Mouse (Mus musculus) embryonic fibroblast, embryonic 13.5 days (primary cell): ENCODE data around the gene Nlrc3. TPM values are rescaled to one million over a fixed set of nuclear protein-coding genes. Genes with fewer than 3 reads are reported as not detected.

Experiments used
- H3K27ac ChIP-seq: 2 replicates; pipeline ENCODE4 v1.5.1; 2012; ENCODE audit warnings: low read length, control low read depth, inconsistent platforms; ENCODE audit not compliant: insufficient read depth
- H3K4me1 ChIP-seq: 2 replicates; pipeline ENCODE4 v1.6.1; 2011; ENCODE audit warnings: low read length; ENCODE audit not compliant: control insufficient read depth, insufficient read depth
- H3K4me3 ChIP-seq: 2 replicates; pipeline ENCODE4 v1.5.1; 2011; ENCODE audit warnings: mild to moderate bottlenecking, control low read depth, low read length; ENCODE audit not compliant: insufficient read depth
- CTCF ChIP-seq: IDR thresholded peaks from 2 replicates; pipeline ENCODE4 v1.5.1; 2011; ENCODE audit warnings: mild to moderate bottlenecking, control low read depth, low read length, moderate library complexity, borderline replicate concordance; ENCODE audit not compliant: insufficient read depth
- POLR2A ChIP-seq: IDR thresholded peaks from 2 replicates; pipeline ENCODE4 v1.6.1; 2011; ENCODE audit warnings: low read depth, mild to moderate bottlenecking, control low read depth, low read length, moderate library complexity
- polyA plus RNA-seq: library from polyadenylated mRNA; stranded (reverse); fragments of >200 nt; gene quantifications from 2 replicates; pipeline ENCODE4 v1.2.4, GENCODE M21; 2011; ENCODE audit warnings: low read depth; ENCODE audit not compliant: missing spikeins, insufficient read length

Nlrc3 gene
- polyA plus RNA-seq, 1 experiment = 0.84 TPM

DNA sequence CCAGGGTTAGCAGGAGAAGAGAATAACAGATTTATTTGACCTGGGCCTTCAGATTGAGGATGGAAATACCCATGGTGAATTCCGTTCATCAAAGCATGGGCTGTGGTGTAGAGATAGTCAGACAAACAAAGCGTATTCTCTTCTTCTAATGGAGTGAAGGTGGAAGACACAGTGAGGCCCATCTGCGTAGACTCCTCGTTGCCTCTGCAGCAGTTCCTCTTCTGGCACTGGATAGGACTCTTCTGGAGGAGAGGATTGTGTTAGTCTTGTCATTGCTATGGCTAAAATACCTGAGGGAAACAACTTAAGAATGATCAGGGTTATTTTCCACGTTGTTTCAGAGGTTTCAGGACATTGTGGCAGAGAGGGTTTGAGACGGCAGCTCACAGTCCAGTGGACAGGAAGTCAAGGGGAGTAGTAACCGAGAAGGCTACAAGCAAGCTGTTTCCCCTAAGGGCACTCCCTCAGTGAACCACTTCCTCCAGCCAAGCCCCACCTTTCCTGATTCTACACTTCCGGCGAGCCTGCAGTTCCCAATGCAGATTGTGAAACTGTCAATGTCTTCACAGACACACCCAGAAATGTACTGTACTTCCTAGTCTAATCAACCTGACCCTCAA, 81.1 kb downstream of the Nlrc3 start:
- no peak overlapping the region for H3K27ac ChIP-seq
- TF ChIP-seq POLR2A (no peak), CTCF (no peak)

More for the DNA sequence above, 81.1 kb downstream of the Nlrc3 start:
- Histone ChIP-seq H3K4me3 (no peak overlapping the region), H3K4me1 (no peaks in the 10 kb centered on the region)

Other genes starting within 250 kb of the Nlrc3 start
- gene Zfp263, start 232.5 kb downstream of the Nlrc3 start, polyA plus RNA-seq = 14.4 and 16.9 TPM in 2 replicates
- not detected in 2 replicates for gene Olfr15, start 145.8 kb downstream of the Nlrc3 start, polyA plus RNA-seq
- 1.5 and 1.8 TPM in 2 replicates for gene Zfp174, start 129.4 kb downstream of the Nlrc3 start, polyA plus RNA-seq
- 47.7 and 62.9 TPM in 2 replicates for gene Naa60, start 104.3 kb downstream of the Nlrc3 start, polyA plus RNA-seq
- gene Zfp597, start 92.1 kb downstream of the Nlrc3 start, polyA plus RNA-seq = 9.8 TPM in 2 replicates
- not detected in 2 replicates for gene Gm20695, start 92.0 kb downstream of the Nlrc3 start, polyA plus RNA-seq
- 1.6 and 2.0 TPM in 2 replicates for gene 1700037C18Rik, start 67.9 kb downstream of the Nlrc3 start, polyA plus RNA-seq
- gene Cluap1, start 67.8 kb downstream of the Nlrc3 start, polyA plus RNA-seq = 12.4 and 14.8 TPM in 2 replicates
- 34.3 and 35.1 TPM in 2 replicates for gene Slx4, start 27.1 kb upstream of the Nlrc3 start, polyA plus RNA-seq
- not detected in 2 replicates for gene Dnase1, start 60.3 kb upstream of the Nlrc3 start, polyA plus RNA-seq
- gene Trap1, start 101.2 kb upstream of the Nlrc3 start, polyA plus RNA-seq = 60.5 and 67.1 TPM in 2 replicates
- 47.2 and 62.2 TPM in 2 replicates for gene Crebbp, start 237.4 kb upstream of the Nlrc3 start, polyA plus RNA-seq